Mouse (Mus musculus) forebrain, postnatal 0 days (tissue): ENCODE results near the gene Aldh1l2. TPM values are rescaled to one million over a fixed set of nuclear protein-coding genes. Genes with fewer than 3 reads are reported as not detected.

Experiments
- ATAC-seq: fragments of 200-750 bp; cut with Nextera tagmentation; 2 replicates; pipeline ENCODE4 v1.8.0; 2017; ENCODE audit warnings: mild to moderate bottlenecking, moderate library complexity
- DNase-seq: peaks from one replicate; pipeline ENCODE4 v3.0.0-alpha.2; 2015
- H3K27ac ChIP-seq: fragments of 300-500 bp; sonication (generic); 2 replicates; pipeline ENCODE4 v1.5.1; 2014; ENCODE audit warnings: low read depth, mild to moderate bottlenecking, antibody characterized with exemption, low read length, moderate library complexity, mixed read lengths
- H3K27me3 ChIP-seq: fragments of 300-500 bp; sonication (generic); 2 replicates; pipeline ENCODE4 v1.6.1; 2014; ENCODE audit warnings: mild to moderate bottlenecking, low read length, mixed read lengths; ENCODE audit not compliant: insufficient read depth
- H3K36me3 ChIP-seq: fragments of 300-500 bp; sonication (generic); 2 replicates; pipeline ENCODE4 v1.6.1; 2014; ENCODE audit warnings: mild to moderate bottlenecking, moderate library complexity; ENCODE audit not compliant: insufficient read depth
- H3K4me1 ChIP-seq: fragments of 300-500 bp; sonication (generic); 2 replicates; pipeline ENCODE4 v1.6.1; 2014; ENCODE audit warnings: antibody characterized with exemption; ENCODE audit not compliant: insufficient read depth
- H3K4me2 ChIP-seq: fragments of 300-500 bp; sonication (generic); 2 replicates; pipeline ENCODE4 v1.6.1; 2014; ENCODE audit warnings: low read depth, mild to moderate bottlenecking, moderate library complexity
- H3K4me3 ChIP-seq: fragments of 300-500 bp; sonication (generic); 2 replicates; pipeline ENCODE4 v1.5.1; 2014; ENCODE audit warnings: low read depth, low read length, mixed read lengths
- H3K9ac ChIP-seq: fragments of 300-500 bp; sonication (generic); 2 replicates; pipeline ENCODE4 v1.6.1; 2014; ENCODE audit warnings: mild to moderate bottlenecking
- H3K9me3 ChIP-seq: fragments of 300-500 bp; sonication (generic); 2 replicates; pipeline ENCODE4 v1.6.1; 2016; ENCODE audit warnings: low read length
- CTCF ChIP-seq: sonication (generic); IDR thresholded peaks from 2 replicates; pipeline ENCODE4 v1.5.1; 2016; ENCODE audit warnings: antibody characterized with exemption, control low read depth, low read depth
- WGBS: fragments of 180-500 bp; shearing (Covaris S2); extraction: QIAGEN DNeasy Blood & Tissue Kit; methylation state at CpG from one replicate; pipeline ENCODE4 v1.1.7; 2014; 5-methylcytosine and 5-hydroxymethylcytosine counted together
- polyA plus RNA-seq: library from polyadenylated mRNA; unstranded; fragments of >200 nt; fragmentation: Nextera tagmentation; extraction: Ambion mirVana; gene quantifications from 2 replicates; pipeline ENCODE4 v1.2.1, GENCODE M21; 2015
- total RNA-seq: library from RNA; depleted of rRNA; stranded (reverse); fragments of >200 nt; gene quantifications from 2 replicates; pipeline ENCODE4 v1.2.3, GENCODE M21; 2014; rRNA removed

Aldh1l2 gene
- total and polyA plus RNA-seq, 2 experiments from 2014 or later, result 9.2 to 29.5 TPM

DNA sequence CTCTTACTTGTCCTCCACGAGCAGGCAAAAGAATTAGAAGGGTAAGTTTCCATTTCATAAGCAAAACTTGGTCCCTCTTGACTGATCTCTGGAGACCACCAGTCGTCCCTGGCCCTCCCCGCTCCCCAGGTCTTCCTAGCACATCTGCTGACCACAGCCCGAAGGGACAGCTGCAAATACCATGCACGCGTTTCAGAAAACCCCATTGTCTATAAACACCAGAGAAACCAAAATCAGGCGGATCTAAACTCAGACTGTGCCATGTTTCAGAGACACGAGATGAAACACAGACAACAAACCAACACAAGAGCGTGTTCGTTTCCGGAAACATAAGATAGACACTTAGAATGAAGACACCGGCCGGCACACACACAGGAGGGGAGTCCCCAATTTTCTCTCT, 58.7 kb downstream of the Aldh1l2 start:
- H3K9me3 ChIP-seq, result 0 out of 2 replicates have a peak, but pooled peaks cover 5% of the 10 kb centered on the region
- no peaks in the 10 kb centered on the region; the same call in 1 of the 2 replicates for H3K36me3 ChIP-seq
- H3K27ac ChIP-seq, result no peak overlapping the region
- H3K4me3 ChIP-seq, result no peak overlapping the region
- H3K27me3 ChIP-seq, result no peaks in the 10 kb centered on the region
- H3K4me2 ChIP-seq, result no peak overlapping the region
- 97% methylated on average over 13 of the region's 13 CpGs for WGBS
- no peak overlapping the region for H3K9ac ChIP-seq
- no peak for TF ChIP-seq CTCF
- ATAC-seq, result no peak
- H3K4me1 ChIP-seq, result no peaks in the 10 kb centered on the region
- DNase-seq, result no peak

- H3K9me3 ChIP-seq, result peaks cover 20% of the 10 kb centered on the region
- no peak overlapping the region for H3K9ac ChIP-seq
- H3K36me3 ChIP-seq, result peaks cover 8% of the 10 kb centered on the region; the same call in 1 of the 2 replicates
- no peak for DNase-seq
- ATAC-seq, result no peak
- no peak overlapping the region for H3K4me2 ChIP-seq
- TF ChIP-seq CTCF, result no peak
- H3K27me3 ChIP-seq, result no peaks in the 10 kb centered on the region
- H3K4me1 ChIP-seq, result no peaks in the 10 kb centered on the region
- no peak overlapping the region for H3K27ac ChIP-seq
- H3K4me3 ChIP-seq, result no peak overlapping the region
- WGBS, result 92% methylated on average over 3 of the region's 3 CpGs
These were observed 76.4 kb downstream of the Aldh1l2 start for GRCm38 (mm10) chr10:83457531-83457930.

DNA sequence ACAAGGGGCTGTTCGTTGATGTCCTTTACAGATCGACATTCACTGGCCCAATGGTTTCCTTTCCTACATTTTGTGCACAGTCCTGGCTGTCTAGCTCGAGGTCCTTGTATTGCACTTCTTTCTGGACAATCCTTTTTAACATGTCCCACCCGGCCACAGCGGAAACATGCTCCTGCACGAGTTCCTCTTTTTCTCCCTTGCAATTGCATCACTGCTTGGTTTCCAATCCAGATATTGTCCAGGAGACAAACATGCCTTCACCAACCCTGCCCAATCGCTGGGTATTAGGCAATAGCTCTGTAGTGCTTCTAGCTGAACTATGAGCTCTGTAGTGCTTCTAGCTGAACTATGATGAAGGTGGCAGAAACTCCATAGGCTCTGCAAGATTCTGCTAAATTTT, 85.4 kb downstream of the Aldh1l2 start:
- no peak overlapping the region for H3K4me2 ChIP-seq
- TF ChIP-seq CTCF, result no peak
- H3K36me3 ChIP-seq, result 0 out of 2 replicates have a peak, but pooled peaks cover 2% of the 10 kb centered on the region
- no peaks in the 10 kb centered on the region for H3K4me1 ChIP-seq
- no peak overlapping the region for H3K4me3 ChIP-seq
- ATAC-seq (no peak), DNase-seq (no peak)
- H3K27me3 ChIP-seq, result no peaks in the 10 kb centered on the region
- H3K9ac ChIP-seq, result no peak overlapping the region
- H3K27ac ChIP-seq, result no peak overlapping the region
- H3K9me3 ChIP-seq, result peaks cover 10% of the 10 kb centered on the region; the same call in 1 of the 2 replicates
- WGBS, result 91% methylated on average over 7 of the region's 7 CpGs

Other genes starting within 250 kb of the Aldh1l2 start
- gene Slc41a2, start 196.3 kb downstream of the Aldh1l2 start, total RNA-seq, result 22.3 and 23.8 TPM in 2 replicates
- gene Slc41a2, start 196.3 kb downstream of the Aldh1l2 start, polyA plus RNA-seq, result 5.5 and 10.1 TPM in 2 replicates
- gene D10Wsu102e, start 173.9 kb downstream of the Aldh1l2 start, total RNA-seq, result 2.0 and 2.3 TPM in 2 replicates
- 0.47 and 0.61 TPM in 2 replicates for gene D10Wsu102e, start 173.9 kb downstream of the Aldh1l2 start, polyA plus RNA-seq
- 25.2 and 30.1 TPM in 2 replicates for gene Washc4, start 9.6 kb upstream of the Aldh1l2 start, total RNA-seq
- gene Washc4, start 9.6 kb upstream of the Aldh1l2 start, polyA plus RNA-seq, result 13.4 and 21.8 TPM in 2 replicates
- 38.2 and 38.5 TPM in 2 replicates for gene Appl2, start 114.6 kb upstream of the Aldh1l2 start, total RNA-seq
- gene Appl2, start 114.6 kb upstream of the Aldh1l2 start, polyA plus RNA-seq, result 17.4 and 26.1 TPM in 2 replicates
- gene 1500009L16Rik, start 188.7 kb upstream of the Aldh1l2 start, total RNA-seq, result 44.4 and 47.1 TPM in 2 replicates
- 96.9 and 98.6 TPM in 2 replicates for gene 1500009L16Rik, start 188.7 kb upstream of the Aldh1l2 start, polyA plus RNA-seq